Mouse (Mus musculus): ENCODE measurements around the gene Mmp21.

- no peak for TF ChIP-seq CTCF (IDR thresholded peaks at IDR 0.05; ENCODE audit: control insufficient read depth, insufficient read depth, low read length)
- no peak for TF ChIP-seq POLR2A (IDR thresholded peaks at IDR 0.05; ENCODE audit: borderline replicate concordance, control insufficient read depth, low read depth, low read length)
Observed at GRCm38 (mm10) chr7:133679439-133679838, 422 bp downstream of the Mmp21 start.
